Mouse (Mus musculus): ENCODE data around the gene Ubash3b.

- TF ChIP-seq ZC3H11A (IDR thresholded peaks at IDR 0.05; ENCODE audit: borderline replicate concordance, low read depth, low read length) (no peak), CHD2 (IDR thresholded peaks at IDR 0.05; ENCODE audit: low read depth, low read length) (no peak)
Observed at GRCm38 (mm10) chr9:41007785-41008184, 153.7 kb downstream of the Ubash3b start.
